Mouse (Mus musculus): ENCODE measurements around the gene Hyal3. TPM values are rescaled to one million over a fixed set of nuclear protein-coding genes. Genes with fewer than 3 reads are reported as not detected.

The Hyal3 gene
- 0.85 TPM for polyA plus RNA-seq (2017; shearing (Covaris generic))

GRCm38 (mm10) chr9:107580501-107581317 is at the start of gene Hyal3:
TSS of gene Hyal3 (plus strand) at chr9:107580818.

GRCm38 (mm10) chr9:107533791-107534407 is 46.7 kb upstream of the Hyal3 start, which contains the start of gene Tmem115:
TSS of gene Tmem115 (plus strand) at chr9:107533945.

DNA sequence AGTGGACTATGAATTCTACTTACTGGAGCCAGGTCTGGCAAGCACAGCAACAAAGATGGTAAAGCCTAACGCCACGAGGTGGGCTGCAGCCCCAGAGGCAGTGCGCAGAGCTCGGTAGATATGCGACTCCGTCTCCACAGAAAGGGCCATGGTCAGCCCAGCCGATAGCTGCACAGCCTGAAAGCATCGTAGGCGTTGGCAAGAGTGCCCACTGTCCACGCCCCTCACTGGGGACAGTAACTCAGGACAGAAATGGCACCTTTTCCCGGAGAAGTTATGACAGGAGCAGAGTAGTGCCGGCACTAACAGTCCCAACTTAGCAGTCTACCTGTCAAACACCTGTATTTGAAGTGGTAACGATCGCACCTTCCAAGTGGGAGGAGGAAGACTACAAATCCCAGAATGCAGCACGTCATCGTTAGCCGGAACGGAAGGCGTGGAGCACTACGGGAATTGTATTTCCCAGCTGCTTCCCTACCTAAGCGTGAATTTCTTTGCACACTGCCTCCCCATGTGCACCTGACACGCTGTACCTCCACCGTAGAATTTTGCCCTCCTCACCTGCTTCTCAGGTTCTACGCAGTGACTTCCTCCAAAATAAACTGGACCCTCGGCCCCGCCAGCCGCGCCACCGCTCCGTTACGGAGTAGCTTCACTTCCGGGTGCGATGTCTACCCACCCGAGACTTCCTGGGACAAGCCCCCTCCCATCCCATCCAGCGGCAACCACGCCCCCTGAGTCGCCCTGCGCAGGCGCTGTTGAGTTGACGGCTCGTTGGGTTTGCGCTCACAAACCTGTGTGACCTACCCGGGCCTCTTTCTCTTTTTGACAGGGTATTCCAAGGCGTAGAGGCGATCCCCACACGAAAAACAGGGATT is 38.9 kb upstream of the Hyal3 start, which contains the start of the genes Cyb561d2 and Nprl2:
Gene Cyb561d2 (minus strand): TSS at position 720 of the 878 bp plus-strand sequence.
Gene Nprl2 (plus strand): TSS at position 753 of the 878 bp plus-strand sequence.

DNA sequence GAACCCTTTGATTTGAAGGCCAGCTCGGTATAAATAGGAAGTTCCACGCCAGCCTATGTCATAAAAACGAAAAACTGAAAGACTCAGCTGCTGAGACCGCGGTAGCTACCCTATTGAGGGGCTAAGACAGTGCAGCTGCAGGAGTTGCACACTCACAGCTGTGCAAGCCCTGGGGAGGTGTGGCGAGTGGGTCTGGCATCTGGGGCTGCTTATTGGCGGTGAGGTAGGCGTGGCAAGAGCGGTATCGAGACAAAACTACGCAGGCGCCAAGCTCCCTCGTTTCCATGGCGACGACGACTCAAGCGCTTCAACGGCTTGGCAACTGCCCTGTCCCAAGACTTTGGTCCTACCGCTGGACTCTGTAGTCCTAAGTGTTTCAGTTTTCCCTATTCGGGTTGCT is 33.6 kb upstream of the Hyal3 start, which contains the start of gene Zmynd10:
Gene Zmynd10 (plus strand): TSS at position 273 of the 400 bp plus-strand sequence.

GRCm38 (mm10) chr9:107551117-107551889 is 29.3 kb upstream of the Hyal3 start, which contains the start of gene Rassf1:
TSS of gene Rassf1 (plus strand) at chr9:107551555.

DNA sequence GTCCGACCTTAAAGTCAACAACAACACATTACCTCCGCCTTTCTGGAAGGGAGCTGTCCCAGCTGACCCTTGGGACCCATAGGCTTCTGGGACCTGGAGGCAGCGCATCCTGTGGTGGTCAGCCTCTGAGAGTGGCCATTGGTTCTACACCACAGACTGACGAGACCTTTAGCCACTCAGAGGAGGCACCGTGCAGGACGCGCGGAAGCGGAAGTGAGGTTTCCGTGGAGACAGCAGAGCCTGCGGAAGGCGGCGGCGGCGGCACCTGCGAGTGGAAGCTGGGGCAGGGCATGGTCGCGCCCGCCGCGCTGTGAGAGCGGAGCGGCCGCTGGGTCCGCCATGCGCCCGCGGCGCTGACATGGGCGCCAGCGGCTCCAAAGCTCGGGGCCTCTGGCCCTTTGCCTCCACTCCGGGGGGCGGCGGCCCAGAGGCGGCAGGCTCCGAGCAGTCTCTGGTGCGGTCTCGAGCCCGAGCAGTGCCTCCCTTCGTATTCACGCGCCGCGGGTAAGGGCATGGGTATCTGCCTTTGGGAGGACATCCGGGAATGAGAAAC is 17.5 kb upstream of the Hyal3 start, which contains the start of gene Tusc2:
Gene Tusc2 (plus strand): TSS at position 227 of the 553 bp plus-strand sequence.

DNA sequence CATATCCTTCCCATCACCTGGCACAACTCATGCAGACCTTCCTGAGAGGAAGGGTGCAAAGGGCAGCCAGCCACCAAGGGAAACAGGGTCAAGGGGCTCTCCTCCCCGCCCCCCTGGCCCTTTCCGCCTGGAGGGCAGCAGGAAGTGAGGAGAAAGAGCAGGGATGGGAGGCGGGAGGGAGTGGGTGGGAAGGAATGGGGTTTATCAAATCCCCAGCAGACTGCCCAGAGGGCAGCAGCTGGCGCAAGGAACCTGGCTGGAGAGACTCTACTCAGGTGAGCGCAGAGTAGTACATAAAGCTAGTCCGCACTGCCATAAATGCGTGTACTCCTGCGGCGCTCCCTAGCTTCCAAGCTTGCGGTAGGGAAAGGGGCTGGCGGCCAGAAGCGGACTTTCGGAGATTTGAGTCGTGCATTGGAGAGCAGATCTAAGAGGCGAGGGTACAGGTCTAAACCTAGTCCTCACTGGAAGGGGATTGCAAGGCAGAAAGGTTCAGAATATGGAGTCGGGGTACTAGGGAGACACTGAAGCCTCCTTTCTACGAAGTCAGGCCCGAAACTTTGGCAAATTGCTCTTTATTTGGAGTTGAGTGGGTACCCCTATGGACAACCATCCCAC is 12.8 kb upstream of the Hyal3 start, which contains the start of gene Hyal2:
Gene Hyal2 (plus strand): TSS at position 244 of the 618 bp plus-strand sequence.

DNA sequence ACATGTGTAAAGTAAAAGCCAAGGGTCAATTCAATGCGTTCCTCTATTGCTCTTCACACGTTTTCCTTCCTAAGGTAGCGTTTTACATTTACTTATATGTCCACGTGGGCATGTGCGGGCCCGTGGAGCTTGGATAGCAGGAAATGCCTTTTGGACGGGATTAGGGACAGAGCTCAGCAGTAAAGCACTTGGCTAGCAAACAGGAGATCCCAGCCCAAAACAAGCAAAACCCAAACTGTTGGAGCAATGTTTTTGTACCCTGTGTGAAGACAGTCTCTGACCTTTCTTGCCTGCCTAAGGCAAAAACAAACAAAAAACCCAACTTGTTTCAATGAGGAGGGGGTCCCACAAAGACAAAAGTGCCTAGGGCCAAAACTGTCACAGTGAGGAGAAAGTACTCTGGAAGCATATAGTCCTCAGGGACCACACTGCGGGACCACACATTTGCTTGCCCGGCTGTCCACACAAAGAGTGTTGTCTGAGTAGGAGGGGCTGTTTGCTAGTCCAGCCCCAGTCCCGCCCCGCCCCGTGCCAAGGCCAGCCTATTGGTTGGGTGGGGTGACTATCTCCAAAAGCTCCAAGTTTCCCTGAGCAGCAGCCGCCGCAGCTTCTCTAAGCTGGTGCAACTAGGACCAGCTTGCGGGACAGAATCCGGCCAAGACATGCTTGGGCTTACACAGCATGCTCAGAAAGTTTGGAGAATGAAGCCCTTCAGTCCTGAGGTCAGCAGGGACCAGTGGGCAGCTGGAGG is 4.1 kb upstream of the Hyal3 start, which contains the start of gene Hyal1:
Gene Hyal1 (plus strand): TSS at position 571 of the 751 bp plus-strand sequence.

DNA sequence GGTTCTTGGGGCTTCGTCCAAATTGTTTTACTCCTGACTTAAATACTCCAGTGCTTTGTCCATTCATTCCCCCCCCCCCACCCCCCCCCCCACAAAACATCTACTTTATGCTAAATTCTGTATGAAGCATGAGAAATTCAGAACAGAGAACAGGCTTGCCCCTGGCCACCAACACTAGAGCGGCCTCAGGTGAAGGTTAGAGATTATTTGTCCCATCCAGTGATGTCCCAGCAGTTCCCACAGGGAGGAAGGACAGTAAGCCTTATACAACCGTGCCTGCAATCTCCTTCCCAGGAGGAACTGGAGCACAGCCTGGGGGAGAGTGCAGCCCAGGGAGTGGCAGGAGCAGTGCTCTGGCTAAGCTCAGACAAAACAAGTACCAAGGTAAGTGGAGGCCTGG is 2.0 kb upstream of the Hyal3 start, which contains the start of gene Naa80:
Gene Naa80 (plus strand): TSS at position 301 of the 400 bp plus-strand sequence.

DNA sequence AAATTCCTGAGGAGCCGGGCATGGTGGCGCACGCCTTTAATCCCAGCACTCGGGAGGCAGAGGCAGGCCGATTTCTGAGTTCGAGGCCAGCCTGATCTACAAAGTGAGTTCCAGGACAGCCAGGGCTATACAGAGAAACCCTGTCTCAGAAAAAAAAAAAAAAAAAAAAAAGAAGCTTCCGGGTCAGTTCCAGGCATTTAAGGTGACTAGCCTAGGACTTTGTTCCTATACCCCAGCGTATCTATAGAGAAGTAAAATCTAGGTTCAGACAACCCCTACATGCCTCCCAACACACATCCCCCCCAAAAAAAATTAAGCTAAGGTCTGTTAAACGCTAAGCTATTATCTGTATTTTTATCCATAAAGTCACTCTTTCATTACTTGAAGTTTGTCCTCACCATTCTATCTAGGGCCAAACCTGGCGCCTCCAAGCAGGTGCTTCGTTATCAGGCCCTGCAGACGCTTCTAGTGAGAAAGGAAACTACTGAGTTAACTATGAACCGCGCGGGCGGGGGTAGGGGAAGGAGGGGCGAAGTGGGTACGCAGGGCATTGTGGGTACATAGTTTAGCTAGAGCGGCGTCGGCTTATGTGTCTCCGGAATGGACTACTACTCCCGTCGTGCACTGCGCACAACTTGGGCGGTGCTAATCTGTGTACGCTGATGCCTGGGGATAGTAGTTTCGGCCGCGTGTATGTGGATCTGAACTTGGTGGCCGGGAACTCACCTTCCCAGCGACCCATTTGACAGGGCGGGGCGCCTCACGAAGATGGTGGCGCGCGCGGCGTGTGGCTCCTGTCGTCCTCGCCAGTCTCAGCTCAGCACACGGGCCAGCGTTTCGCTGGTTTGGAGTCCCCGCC is 6.6 kb downstream of the Hyal3 start, which contains the start of gene Ifrd2:
Gene Ifrd2 (plus strand): TSS at position 669 of the 859 bp plus-strand sequence.

GRCm38 (mm10) chr9:107608741-107609432 is 28.3 kb downstream of the Hyal3 start, which contains the start of gene Sema3b:
TSS of gene Sema3b (minus strand) at chr9:107609229.

GRCm38 (mm10) chr9:107635279-107636028 is 54.8 kb downstream of the Hyal3 start, which contains the start of gene Gnai2:
TSS of gene Gnai2 (minus strand) at chr9:107635367.

Other genes starting within 250 kb of the Hyal3 start
- 26.2 TPM for gene Hemk1, start 242.5 kb upstream of the Hyal3 start, polyA plus RNA-seq (2017; shearing (Covaris generic))
- 2.4 TPM for gene 6430571L13Rik, start 240.2 kb upstream of the Hyal3 start, polyA plus RNA-seq (2017; shearing (Covaris generic))
- 0.87 TPM for gene Cacna2d2, start 181.2 kb upstream of the Hyal3 start, polyA plus RNA-seq (2017; shearing (Covaris generic))
- gene Tmem115, start 46.9 kb upstream of the Hyal3 start, polyA plus RNA-seq (2017; shearing (Covaris generic)), result 63.5 TPM
- 62.6 TPM for gene Cyb561d2, start 38.6 kb upstream of the Hyal3 start, polyA plus RNA-seq (2017; shearing (Covaris generic))
- gene Nprl2, start 38.6 kb upstream of the Hyal3 start, polyA plus RNA-seq (2017; shearing (Covaris generic)), result 68.1 TPM
- gene Zmynd10, start 33.5 kb upstream of the Hyal3 start, polyA plus RNA-seq (2017; shearing (Covaris generic)), result 4.1 TPM
- gene Rassf1, start 29.3 kb upstream of the Hyal3 start, polyA plus RNA-seq (2017; shearing (Covaris generic)), result 91.3 TPM
- 13.4 TPM for gene Tusc2, start 17.6 kb upstream of the Hyal3 start, polyA plus RNA-seq (2017; shearing (Covaris generic))
- 17.7 TPM for gene Hyal2, start 12.9 kb upstream of the Hyal3 start, polyA plus RNA-seq (2017; shearing (Covaris generic))
- 6.9 TPM for gene Hyal1, start 3.9 kb upstream of the Hyal3 start, polyA plus RNA-seq (2017; shearing (Covaris generic))
- 26.1 TPM for gene Naa80, start 1.9 kb upstream of the Hyal3 start, polyA plus RNA-seq (2017; shearing (Covaris generic))
- 24.9 TPM for gene Ifrd2, start 6.8 kb downstream of the Hyal3 start, polyA plus RNA-seq (2017; shearing (Covaris generic))
- gene Sema3b, start 28.4 kb downstream of the Hyal3 start, polyA plus RNA-seq (2017; shearing (Covaris generic)), result not detected
- gene Gnai2, start 54.5 kb downstream of the Hyal3 start, polyA plus RNA-seq (2017; shearing (Covaris generic)), result 327 TPM
- gene Slc38a3, start 88.7 kb downstream of the Hyal3 start, polyA plus RNA-seq (2017; shearing (Covaris generic)), result not detected
- gene Gnat1, start 98.9 kb downstream of the Hyal3 start, polyA plus RNA-seq (2017; shearing (Covaris generic)), result 0.77 TPM
- not detected for gene Sema3f, start 129.7 kb downstream of the Hyal3 start, polyA plus RNA-seq (2017; shearing (Covaris generic))
- gene Rbm5, start 190.2 kb downstream of the Hyal3 start, polyA plus RNA-seq (2017; shearing (Covaris generic)), result 360 TPM